Mouse (Mus musculus) embryonic facial prominence, embryonic 11.5 days (tissue): ENCODE measurements around the gene Ace3. TPM values are rescaled to one million over a fixed set of nuclear protein-coding genes. Genes with fewer than 3 reads are reported as not detected.

Experiments used
- ATAC-seq: fragments of 200-750 bp; cut with Nextera tagmentation; replicated peaks from 2 replicates; pipeline ENCODE4 v1.8.0; 2017; ENCODE audit warnings: low read depth; ENCODE audit not compliant: insufficient number of reproducible peaks, low FRiP score, low TSS enrichment
- DNase-seq: peaks from one replicate; pipeline ENCODE4 v3.0.0-alpha.2; 2015; ENCODE audit warnings: low spot score
- H3K27ac ChIP-seq: fragments of 300-500 bp; sonication (generic); replicated peaks from 2 replicates; pipeline ENCODE4 v1.5.1; 2014; ENCODE audit warnings: mild to moderate bottlenecking, low read depth, low read length, control low read depth
- H3K27me3 ChIP-seq: fragments of 300-500 bp; sonication (generic); 2 replicates; pipeline ENCODE4 v1.6.1; 2014; ENCODE audit warnings: mild to moderate bottlenecking, low read length, moderate library complexity, mixed read lengths; ENCODE audit not compliant: control insufficient read depth, insufficient read depth
- H3K36me3 ChIP-seq: fragments of 300-500 bp; sonication (generic); replicated peaks from 2 replicates; pipeline ENCODE4 v1.6.1; 2014; ENCODE audit warnings: low read depth, mild to moderate bottlenecking, low read length, moderate library complexity, mixed read lengths; ENCODE audit not compliant: control insufficient read depth, insufficient read depth
- H3K4me1 ChIP-seq: fragments of 300-500 bp; sonication (generic); 2 replicates; pipeline ENCODE4 v1.6.1; 2014; ENCODE audit warnings: low read length, mixed read lengths; ENCODE audit not compliant: control insufficient read depth, insufficient read depth
- H3K4me2 ChIP-seq: fragments of 300-500 bp; sonication (generic); 2 replicates; pipeline ENCODE4 v1.6.1; 2014; ENCODE audit warnings: low read depth, mild to moderate bottlenecking, control low read depth, low read length, moderate library complexity
- H3K4me3 ChIP-seq: fragments of 300-500 bp; sonication (generic); 2 replicates; pipeline ENCODE4 v1.5.1; 2014; ENCODE audit warnings: low read depth, low read length, control low read depth
- H3K9ac ChIP-seq: fragments of 300-500 bp; sonication (generic); replicated peaks from 2 replicates; pipeline ENCODE4 v1.6.1; 2014; ENCODE audit warnings: mild to moderate bottlenecking, control low read depth, low read length
- H3K9me3 ChIP-seq: fragments of 300-500 bp; sonication (generic); replicated peaks from 2 replicates; pipeline ENCODE4 v1.6.1; 2016; ENCODE audit warnings: mild to moderate bottlenecking, low read length, inconsistent platforms, mixed read lengths; ENCODE audit not compliant: control insufficient read depth
- WGBS: fragments of 180-500 bp; shearing (Covaris S2); extraction: QIAGEN DNeasy Blood & Tissue Kit; methylation state at CpG from one replicate; pipeline ENCODE4 v1.1.7; 2014; 5-methylcytosine and 5-hydroxymethylcytosine counted together
- polyA plus RNA-seq: library from polyadenylated mRNA; unstranded; fragments of >200 nt; fragmentation: Nextera tagmentation; extraction: Ambion mirVana; gene quantifications from 2 replicates; pipeline ENCODE4 v1.2.1, GENCODE M21; 2014

Ace3 gene
- polyA plus RNA-seq, 1 experiment from 2014 or later = not detected

- no peak for ATAC-seq
- Histone ChIP-seq H3K27me3 (no peaks in the 10 kb centered on the region), H3K9ac (no peak overlapping the region), H3K36me3 (no peaks in the 10 kb centered on the region), H3K27ac (no peak overlapping the region), H3K4me3 (no peak overlapping the region), H3K4me2 (no peak overlapping the region), H3K9me3 (no peaks in the 10 kb centered on the region), H3K4me1 (no peaks in the 10 kb centered on the region)
- 85% methylated on average over 6 of the region's 6 CpGs for WGBS
- no peak for DNase-seq
Measured at GRCm38 (mm10) chr11:105953402-105953801, 41.1 kb upstream of the Ace3 start.

- WGBS = 93% methylated on average over 28 of the region's 28 CpGs
- Histone ChIP-seq H3K4me1 (no peaks in the 10 kb centered on the region), H3K4me2 (no peak overlapping the region), H3K9me3 (no peaks in the 10 kb centered on the region), H3K9ac (no peak overlapping the region), H3K4me3 (no peak overlapping the region), H3K27ac (no peak overlapping the region), H3K27me3 (no peaks in the 10 kb centered on the region), H3K36me3 (no peaks in the 10 kb centered on the region)
- DNase-seq = no peak
- ATAC-seq = no peak
Measured at GRCm38 (mm10) chr11:105955815-105956430, 38.6 kb upstream of the Ace3 start.

GRCm38 (mm10) chr11:105957501-105957900 lies 37.0 kb upstream of the Ace3 start:
- Histone ChIP-seq H3K27me3 (no peaks in the 10 kb centered on the region), H3K9me3 (no peaks in the 10 kb centered on the region), H3K36me3 (no peaks in the 10 kb centered on the region), H3K4me1 (no peaks in the 10 kb centered on the region), H3K4me2 (no peak overlapping the region), H3K4me3 (no peak overlapping the region), H3K9ac (no peak overlapping the region), H3K27ac (no peak overlapping the region)
- 48% methylated on average over 6 of the region's 6 CpGs for WGBS
- ATAC-seq (no peak), DNase-seq (no peak)

GRCm38 (mm10) chr11:105958566-105958965 lies 35.9 kb upstream of the Ace3 start:
- Histone ChIP-seq H3K4me1 (no peaks in the 10 kb centered on the region), H3K36me3 (no peaks in the 10 kb centered on the region)
- WGBS = 61% methylated on average over 1 of the region's 1 CpGs

GRCm38 (mm10) chr11:105959355-105959754 lies 35.1 kb upstream of the Ace3 start:
- Histone ChIP-seq H3K4me3 (no peak overlapping the region), H3K27ac (no peak overlapping the region), H3K9ac (no peak overlapping the region), H3K36me3 (no peaks in the 10 kb centered on the region), H3K9me3 (no peaks in the 10 kb centered on the region), H3K4me1 (no peaks in the 10 kb centered on the region), H3K4me2 (no peak overlapping the region), H3K27me3 (no peaks in the 10 kb centered on the region)
- ATAC-seq (no peak), DNase-seq (no peak)
- WGBS = 55% methylated on average over 17 of the region's 17 CpGs

More at GRCm38 (mm10) chr11:105958566-105958965, 35.9 kb upstream of the Ace3 start:
- H3K27ac ChIP-seq = no peak overlapping the region
- DNase-seq (no peak), ATAC-seq (no peak)
- H3K27me3 ChIP-seq = no peaks in the 10 kb centered on the region
- H3K9ac ChIP-seq = no peak overlapping the region
- H3K4me3 ChIP-seq = no peak overlapping the region
- H3K9me3 ChIP-seq = no peaks in the 10 kb centered on the region
- no peak overlapping the region for H3K4me2 ChIP-seq

GRCm38 (mm10) chr11:105964691-105965090 lies 29.8 kb upstream of the Ace3 start:
- peaks cover 25% of the 10 kb centered on the region for H3K27me3 ChIP-seq
- no peak overlapping the region for H3K27ac ChIP-seq
- no peaks in the 10 kb centered on the region for H3K9me3 ChIP-seq
- no peak overlapping the region for H3K4me2 ChIP-seq
- WGBS = 62% methylated on average over 5 of the region's 5 CpGs
- H3K36me3 ChIP-seq = no peaks in the 10 kb centered on the region
- no peak for DNase-seq
- no peak overlapping the region for H3K9ac ChIP-seq
- H3K4me1 ChIP-seq = peaks cover 4% of the 10 kb centered on the region; the same call in 1 of the 2 replicates
- ATAC-seq = no peak
- no peak overlapping the region for H3K4me3 ChIP-seq

- no peak for ATAC-seq
- DNase-seq = no peak
- Histone ChIP-seq H3K27me3 (peaks cover 25% of the 10 kb centered on the region), H3K9ac (no peak overlapping the region), H3K27ac (no peak overlapping the region), H3K4me2 (no peak overlapping the region), H3K36me3 (no peaks in the 10 kb centered on the region), H3K4me3 (no peak overlapping the region), H3K9me3 (no peaks in the 10 kb centered on the region), H3K4me1 (peaks cover 4% of the 10 kb centered on the region; the same call in 1 of the 2 replicates)
- WGBS = 73% methylated on average over 4 of the region's 4 CpGs
Measured at GRCm38 (mm10) chr11:105966288-105966687, 28.2 kb upstream of the Ace3 start.

- H3K9me3 ChIP-seq = no peaks in the 10 kb centered on the region
- peak within 1 kb of the TSS; percentile 56 for H3K4me3 ChIP-seq
- no peaks in the 10 kb centered on the region for H3K36me3 ChIP-seq
- ATAC-seq (peak; percentile 74), DNase-seq (peak; percentile 34)
- peak within 1 kb of the TSS; percentile 98 for H3K4me2 ChIP-seq
- peaks cover 25% of the 10 kb centered on the region for H3K27me3 ChIP-seq
- H3K4me1 ChIP-seq = peaks cover 4% of the 10 kb centered on the region; the same call in 1 of the 2 replicates
- H3K9ac ChIP-seq = peak within 1 kb of the TSS; percentile 42
- H3K27ac ChIP-seq = no peak within 1 kb of the TSS
- under 1% methylated on average over 64 of the region's 76 CpGs for WGBS
Measured at GRCm38 (mm10) chr11:105967741-105968574, 26.5 kb upstream of the Ace3 start, which contains the start of gene Ace. Gene Ace, plus strand, starts transcription at chr11:105967945.
